Mouse (Mus musculus) ES-E14 (cell line): ENCODE measurements around the gene Il1rl2.

ENCODE experiments used
- ZC3H11A ChIP-seq: IDR thresholded peaks from 2 replicates; pipeline ENCODE4 v1.6.1; 2012; ENCODE audit warnings: low read depth, mild to moderate bottlenecking, inconsistent platforms, low read length, borderline replicate concordance
- ZNF384 ChIP-seq: IDR thresholded peaks from 2 replicates; pipeline ENCODE4 v1.6.1; 2012; ENCODE audit warnings: low read depth, low read length, inconsistent platforms

- TF ChIP-seq ZNF384 (no peak), ZC3H11A (no peak)
Measured at GRCm38 (mm10) chr1:40321824-40322223, 2.6 kb upstream of the Il1rl2 start.
